In the genomic region with DNA sequence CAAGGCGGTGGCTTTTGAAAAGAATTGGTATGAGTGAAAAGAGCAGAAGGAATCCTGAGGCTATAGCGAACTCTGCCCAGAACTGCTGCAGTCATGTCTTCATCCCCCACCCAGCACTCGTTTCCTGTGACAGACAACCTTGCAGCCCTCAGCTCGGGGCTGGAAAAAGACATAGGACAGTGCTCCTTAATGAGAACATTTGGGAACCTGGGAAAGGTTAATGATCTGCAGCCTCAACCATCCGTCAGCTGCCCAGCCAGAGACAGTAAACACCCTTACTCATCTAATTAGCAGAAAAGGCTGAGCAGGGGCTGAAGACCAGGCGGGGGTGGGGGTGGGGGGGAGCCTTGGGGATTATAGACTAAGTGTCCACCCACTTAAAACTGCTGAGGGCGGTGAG, we compare ENCODE assay signal across 17 mouse cellular contexts.
"Had no signal": no experiment of that assay in that cellular context is flagged by ENCODE, and none has a peak within 500 bp of the region (broad histone marks: within the 10 kb centered on the region; RNA-seq: fewer than 3 reads in every experiment).

No protein-coding gene starts in this region.

- H3K9me3 ChIP-seq: hindbrain, embryonic 15.5 days; limb, embryonic 12.5 days; liver, embryonic 13.5 days; lung, embryonic 15.5 days; neural tube, embryonic 15.5 days had no signal

- H3K36me3 ChIP-seq: hindbrain, embryonic 15.5 days; limb, embryonic 12.5 days; liver, embryonic 13.5 days; lung, embryonic 15.5 days; neural tube, embryonic 15.5 days had no signal

- H3K27me3 ChIP-seq: hindbrain, embryonic 15.5 days; limb, embryonic 12.5 days; liver, embryonic 13.5 days; lung, embryonic 15.5 days; neural tube, embryonic 15.5 days had no signal

- H3K4me3 ChIP-seq: hindbrain, embryonic 15.5 days; layer of hippocampus, adult 2 months; limb, embryonic 12.5 days; liver, embryonic 13.5 days; lung, embryonic 15.5 days; myocyte; neural tube, embryonic 15.5 days had no signal

- H3K27ac ChIP-seq: hindbrain, embryonic 15.5 days; layer of hippocampus, adult 2 months; limb, embryonic 12.5 days; liver, embryonic 13.5 days; lung, embryonic 15.5 days; macrophage; neural tube, embryonic 15.5 days had no signal

- DNase-seq: liver; liver, embryonic 13.5 days; liver, postnatal 0 days; lung, postnatal 14 days; right cerebral cortex, postnatal 4 days; spleen, adult 18-20 months; thymus, adult 18-20 months; thymus, postnatal 14 days had no signal

- H3K4me1 ChIP-seq: hindbrain, embryonic 15.5 days; limb, embryonic 12.5 days; liver, embryonic 13.5 days; lung, embryonic 15.5 days; neural tube, embryonic 15.5 days had no signal

- H3K9ac ChIP-seq: hindbrain, embryonic 15.5 days; limb, embryonic 12.5 days; liver, embryonic 13.5 days; liver, postnatal 0 days; lung, embryonic 15.5 days; neural tube, embryonic 15.5 days had no signal

- H3K4me2 ChIP-seq: hindbrain, embryonic 15.5 days; limb, embryonic 12.5 days; liver, embryonic 13.5 days; lung, embryonic 15.5 days; neural tube, embryonic 15.5 days had no signal

- ATAC-seq: inflammation-experienced regulatory T-cells, adult 6 months; intestine, postnatal 0 days; liver, postnatal 0 days had no signal
